In the genomic region with DNA sequence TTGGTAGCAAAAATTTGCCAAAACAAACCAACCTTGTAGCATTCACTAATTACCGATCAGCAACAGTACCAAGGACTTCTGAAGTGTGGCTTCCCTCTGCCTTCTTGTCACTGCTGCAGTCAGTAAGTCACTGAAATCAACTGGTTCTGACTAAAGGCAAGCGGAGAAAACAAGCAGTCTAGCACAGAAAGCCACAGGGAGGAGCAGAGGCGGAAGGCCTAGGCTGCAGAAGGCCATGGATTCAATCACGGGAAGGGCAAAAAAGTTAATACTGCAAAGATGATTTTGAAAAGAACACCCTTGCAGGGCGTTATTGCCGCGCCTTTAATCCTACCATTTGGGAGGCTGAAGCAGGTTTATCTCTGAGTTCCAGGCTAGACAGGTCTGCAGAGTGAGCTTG, we compare ENCODE assay signal across 12 mouse cellular contexts. TPM values are rescaled to one million over a fixed set of nuclear protein-coding genes. Genes with fewer than 3 reads are reported as not detected.
A peak's percentile ranks its signal among the peaks of the same experiment; 100 is the strongest.
DNase-seq lines count a peak whose midpoint lies in the region; ATAC-seq lines count a peak whose summit lies in the region.
"Had no signal": no experiment of that assay in that cellular context is flagged by ENCODE, and none has a peak within 500 bp of the region (broad histone marks: within the 10 kb centered on the region; RNA-seq: fewer than 3 reads in every experiment).

No protein-coding gene starts in this region.

- H3K4me1 ChIP-seq in heart, embryonic 12.5 days (replicated peaks), result peaks cover 23% of the 10 kb centered on the region
- H3K4me1 ChIP-seq in embryonic facial prominence, embryonic 13.5 days, result peaks cover 20% of the 10 kb centered on the region
- H3K4me1 ChIP-seq in liver, embryonic 12.5 days, result peaks cover 44% of the 10 kb centered on the region

- WGBS in heart, embryonic 12.5 days, result 85% methylated on average over 7 of the region's 7 CpGs
- WGBS in embryonic facial prominence, embryonic 13.5 days, result 87% methylated on average over 7 of the region's 7 CpGs
- WGBS in liver, embryonic 12.5 days (ENCODE audit: insufficient replicate concordance), result 40% methylated on average over 7 of the region's 7 CpGs

- peak overlapping the region; percentile 95; the same call in 1 of the 2 replicates for H3K4me3 ChIP-seq in heart, embryonic 12.5 days
- H3K4me3 ChIP-seq in embryonic facial prominence, embryonic 13.5 days, result peak overlapping the region; percentile 92; the same call in 1 of the 2 replicates
- H3K4me3 ChIP-seq in liver, embryonic 12.5 days, result peak overlapping the region; percentile 91

- no peak for ATAC-seq in heart, embryonic 12.5 days (ENCODE audit: insufficient number of reproducible peaks, low FRiP score)
- no peak for ATAC-seq in embryonic facial prominence, embryonic 13.5 days (ENCODE audit: insufficient number of reproducible peaks, insufficient read depth, low FRiP score, low TSS enrichment, low read depth)
- ATAC-seq in liver, embryonic 12.5 days, result no peak
- ATAC-seq: Patski had no signal

- H3K9ac ChIP-seq in heart, embryonic 12.5 days, result 0 out of 2 replicates have a peak overlapping the region, but pooled peaks have one; percentile 10
- H3K9ac ChIP-seq in embryonic facial prominence, embryonic 13.5 days, result no peak overlapping the region
- peak overlapping the region; percentile 94 for H3K9ac ChIP-seq in liver, embryonic 12.5 days

- H3K4me2 ChIP-seq in heart, embryonic 12.5 days, result peak overlapping the region; percentile 77
- peak overlapping the region; percentile 94 for H3K4me2 ChIP-seq in embryonic facial prominence, embryonic 13.5 days
- H3K4me2 ChIP-seq in liver, embryonic 12.5 days, result peak overlapping the region; percentile 79

- no peaks in the 10 kb centered on the region for H3K9me3 ChIP-seq in heart, embryonic 12.5 days (replicated peaks)
- no peaks in the 10 kb centered on the region for H3K9me3 ChIP-seq in embryonic facial prominence, embryonic 13.5 days
- H3K9me3 ChIP-seq in liver, embryonic 12.5 days (replicated peaks), result no peaks in the 10 kb centered on the region

- H3K27me3 ChIP-seq in heart, embryonic 12.5 days (replicated peaks), result no peaks in the 10 kb centered on the region
- H3K27me3 ChIP-seq in embryonic facial prominence, embryonic 13.5 days, result no peaks in the 10 kb centered on the region
- no peaks in the 10 kb centered on the region for H3K27me3 ChIP-seq in liver, embryonic 12.5 days (replicated peaks)
- H3K27me3 ChIP-seq: Patski had no signal

- peaks cover 20% of the 10 kb centered on the region for H3K36me3 ChIP-seq in heart, embryonic 12.5 days
- H3K36me3 ChIP-seq in embryonic facial prominence, embryonic 13.5 days, result peaks cover 25% of the 10 kb centered on the region
- peaks cover 50% of the 10 kb centered on the region for H3K36me3 ChIP-seq in liver, embryonic 12.5 days

- no peak for DNase-seq in heart, adult 9 months (ENCODE audit: low spot score in 2 of 2)
- DNase-seq in A20 (ENCODE audit: low read depth, low spot score), result peak; percentile 33
- no peak for DNase-seq in embryo, embryonic 9.5 days (ENCODE audit: extremely low spot score)
- no peak for DNase-seq in ovary, postnatal 10 days (ENCODE audit: low spot score)
- no peak for DNase-seq in ovary, adult 18-20 months (ENCODE audit: low spot score)
- DNase-seq: cerebellum, adult 11-12 months; kidney, adult 8-10 months; thymus, postnatal 4 days had no signal

- no peak overlapping the region for H3K27ac ChIP-seq in heart, embryonic 12.5 days (ENCODE audit: poor library complexity, severe bottlenecking)
- no peak overlapping the region for H3K27ac ChIP-seq in embryonic facial prominence, embryonic 13.5 days
- H3K27ac ChIP-seq in liver, embryonic 12.5 days, result peak overlapping the region; percentile 83; the same call in 1 of the 2 replicates

RNA-seq across cellular contexts. Expression of a gene that starts 2.1 kb away (rescaled TPM):
- polyA plus RNA-seq in heart, embryonic 12.5 days (2016; fragmentation: Nextera tagmentation; extraction: Ambion mirVana), result 211 TPM in 2 replicates
- polyA plus RNA-seq in embryonic facial prominence, embryonic 13.5 days (2015; fragmentation: Nextera tagmentation; extraction: Ambion mirVana), result 180 and 207 TPM in 2 replicates
- polyA plus RNA-seq in liver, embryonic 12.5 days (2016; fragmentation: Nextera tagmentation; extraction: Ambion mirVana), result 219 and 232 TPM in 2 replicates

RNA-seq across cellular contexts. Expression of a gene that starts 27.3 kb away (rescaled TPM):
- polyA plus RNA-seq in heart, embryonic 12.5 days (2016; fragmentation: Nextera tagmentation; extraction: Ambion mirVana), result 16.8 and 17.9 TPM in 2 replicates
- polyA plus RNA-seq in embryonic facial prominence, embryonic 13.5 days (2015; fragmentation: Nextera tagmentation; extraction: Ambion mirVana), result 25.3 and 31.7 TPM in 2 replicates
- 22.5 and 24.6 TPM in 2 replicates for polyA plus RNA-seq in liver, embryonic 12.5 days (2016; fragmentation: Nextera tagmentation; extraction: Ambion mirVana)
